Mouse (Mus musculus) lung, postnatal 0 days (tissue): ENCODE results near the gene Gm10964.

ENCODE experiments used
- CTCF ChIP-seq: IDR thresholded peaks from 2 replicates; pipeline ENCODE4 v1.5.1; 2016; ENCODE audit warnings: antibody characterized with exemption, mild to moderate bottlenecking
- EP300 ChIP-seq: IDR thresholded peaks from 2 replicates; pipeline ENCODE4 v1.6.1; 2016; ENCODE audit warnings: antibody characterized with exemption, mild to moderate bottlenecking, control low read depth

GRCm38 (mm10) chr3:103734696-103735519 is 4.3 kb upstream of the Gm10964 start:
- TF ChIP-seq EP300, result no peak
- no peak for TF ChIP-seq CTCF
